Comparison of ENCODE assay signal across 7 mouse cellular contexts in genomic region chr13:43303161-43303965, GRCm38 (mm10). TPM values are rescaled to one million over a fixed set of nuclear protein-coding genes. Genes with fewer than 3 reads are reported as not detected.
DNase-seq lines count a peak whose midpoint lies in the region; ATAC-seq and TF ChIP-seq lines count a peak whose summit lies in the region.

No protein-coding gene starts in this region.

- no peaks in the 10 kb centered on the region for H3K36me3 ChIP-seq in CH12.LX (replicated peaks in 1 of 2; ENCODE audit: control insufficient read depth in 1 of 2, insufficient read depth in 1 of 2, low read length in 1 of 2)
- H3K36me3 ChIP-seq in heart, embryonic 13.5 days, result no peaks in the 10 kb centered on the region

- TF ChIP-seq CTCF in CH12.LX (conservative IDR thresholded peaks at IDR 0.05 in 1 of 2, IDR thresholded peaks at IDR 0.05 in 1 of 2; ENCODE audit: low read depth in 2 of 2, low read length in 2 of 2), result no peak
- TF ChIP-seq CTCF in Patski (IDR thresholded peaks at IDR 0.05), result no peak

- peak; percentile 12 for ATAC-seq in Patski
- no peak; the same call in 1 of the 2 replicates for ATAC-seq in heart, embryonic 13.5 days (ENCODE audit: extremely low read depth, insufficient number of reproducible peaks, low FRiP score, low TSS enrichment)

- H3K4me3 ChIP-seq in CH12.LX (replicated peaks in 1 of 3; ENCODE audit: low read depth in 2 of 3, low read length in 2 of 3, poor library complexity in 1 of 3), result peak overlapping the region; percentile 32 to 53 (median 51)
- peak overlapping the region; percentile 84 for H3K4me3 ChIP-seq in heart, embryonic 13.5 days

- peaks cover 2% of the 10 kb centered on the region for H3K9me3 ChIP-seq in CH12.LX (replicated peaks; ENCODE audit: low read length)
- no peaks in the 10 kb centered on the region for H3K9me3 ChIP-seq in heart, embryonic 13.5 days

- DNase-seq in CH12.LX (ENCODE audit: extremely low read depth), result no peak
- DNase-seq in Patski (ENCODE audit: low read depth, low spot score), result no peak
- peak; percentile 48 for DNase-seq in embryo, embryonic 10.5 days (ENCODE audit: low spot score)
- peak; percentile 43 to 54 for DNase-seq in kidney, postnatal 25 days
- peak; percentile 27 for DNase-seq in lung, postnatal 25 days (ENCODE audit: low spot score)
- DNase-seq in spleen, postnatal 36 days (ENCODE audit: low spot score in 2 of 2), result peak; percentile 26 to 31

- no peak for TF ChIP-seq POLR2A in CH12.LX (IDR thresholded peaks at IDR 0.05; ENCODE audit: low read depth, low read length)

- POLR2A ChIA-PET in Patski (lab: Charles Lee), result interaction anchor here (1.4 kb wide), 1 partner anchor 18 kb away, joined by 4 read pairs; no protein-coding TSS in a partner anchor

- peaks cover 8 to 32% of the 10 kb centered on the region in 2 experiments for H3K4me1 ChIP-seq in CH12.LX (ENCODE audit: control insufficient read depth in 1 of 2, insufficient read depth in 2 of 2)
- peaks cover 47% of the 10 kb centered on the region for H3K4me1 ChIP-seq in heart, embryonic 13.5 days

- in situ Hi-C loops in CH12.LX (cut with MboI; ENCODE audit: low pct_ligation_motif_present, low pct_unique_long_range_greater_than_20kb, low sequenced_read_pairs), result no loop called here
- in situ Hi-C loops in Patski (cut with MboI; ENCODE audit: low pct_unique_long_range_greater_than_20kb), result no loop called here

- WGBS in heart, embryonic 13.5 days, result under 1% methylated on average over 78 of the region's 78 CpGs

- CTCF ChIA-PET in Patski (lab: Charles Lee), result interaction anchor here (1.0 to 1.3 kb wide), 2 partner anchors 95 to 104 kb away, joined by 3 read pairs; no protein-coding TSS in a partner anchor

- H3K27ac ChIP-seq in CH12.LX (ENCODE audit: insufficient read depth, low read depth), result no peak overlapping the region
- peak overlapping the region; percentile 88 for H3K27ac ChIP-seq in heart, embryonic 13.5 days (replicated peaks)

- dilution Hi-C loops in CH12.LX (cut with MboI; ENCODE audit: extremely low pct_ligation_motif_present, extremely low pct_unique_long_range_greater_than_20kb, low sequenced_read_pairs), result no loop called here

- H3K27me3 ChIP-seq in CH12.LX (replicated peaks), result peaks cover 45% of the 10 kb centered on the region
- H3K27me3 ChIP-seq in Patski, result no peaks in the 10 kb centered on the region
- peaks cover 19% of the 10 kb centered on the region for H3K27me3 ChIP-seq in heart, embryonic 13.5 days (replicated peaks)

- H3K4me2 ChIP-seq in CH12.LX (ENCODE audit: insufficient read depth, low read depth, poor library complexity, severe bottlenecking), result peak overlapping the region; percentile 85
- peak overlapping the region; percentile 100 for H3K4me2 ChIP-seq in heart, embryonic 13.5 days

- TF ChIP-seq RAD21 in CH12.LX (IDR thresholded peaks at IDR 0.05; ENCODE audit: low read depth, low read length), result no peak

- H3K79me2 ChIP-seq in CH12.LX (replicated peaks; ENCODE audit: control insufficient read depth, extremely low read depth, insufficient read depth, poor library complexity, severe bottlenecking), result no peaks in the 10 kb centered on the region

- H3K9ac ChIP-seq in CH12.LX (ENCODE audit: insufficient read depth, low read depth), result peak overlapping the region; percentile 33; the same call in 1 of the 2 replicates
- peak overlapping the region; percentile 89 for H3K9ac ChIP-seq in heart, embryonic 13.5 days

- TF ChIP-seq EP300 in CH12.LX (IDR thresholded peaks at IDR 0.05; ENCODE audit: low read length), result no peak

TF ChIP-seq in CH12.LX, 34 proteins besides CTCF, POLR2A, EP300 and RAD21:
- TF ChIP-seq UBTF (IDR thresholded peaks at IDR 0.05; ENCODE audit: low read depth, low read length), result peak; percentile 69; the same call in 1 of the 2 replicates
- peak; percentile 40 for TF ChIP-seq MXI1 (IDR thresholded peaks at IDR 0.05; ENCODE audit: low read depth, low read length)
- TF ChIP-seq SIN3A (IDR thresholded peaks at IDR 0.05; ENCODE audit: low read length), result 0 out of 2 replicates have a peak, but pooled peaks have one; percentile 16
- no peak for TF ChIP-seq ZKSCAN1 (IDR thresholded peaks at IDR 0.05; ENCODE audit: borderline replicate concordance, low read depth, low read length)

RNA-seq across cellular contexts. Expression of gene Gfod1, which starts 0.6 kb away (rescaled TPM):
- total RNA-seq in CH12.LX (2012; rRNA removed) (0.30 and 0.46 TPM in 2 replicates), CH12.LX (2014; rRNA removed) (0.12 and 0.70 TPM in 2 replicates)
- polyA plus RNA-seq in CH12.LX (2012; ENCODE audit: insufficient read length, low read depth) (0.36 and 0.49 TPM in 2 replicates), Patski (2021) (1.3 TPM)
- polyA plus RNA-seq in heart, embryonic 13.5 days (2015; fragmentation: Nextera tagmentation; extraction: Ambion mirVana), result 0.51 and 0.83 TPM in 2 replicates

Comparison
In these comparisons a context has a peak if more than half of its experiments do, and no peak if none do; other contexts are left out.
1. DNase-seq: peak in embryo, embryonic 10.5 days (single experiment), kidney, postnatal 25 days (2 of 2), lung, postnatal 25 days (single experiment) and spleen, postnatal 36 days (2 of 2); none in CH12.LX (single experiment) and Patski (single experiment).